Mouse (Mus musculus) retina, postnatal 1 day (tissue): ENCODE data around the gene Stx2.
A peak's percentile ranks its signal among the peaks of the same experiment; 100 is the strongest.

Experiments
- DNase-seq: peaks from one replicate; pipeline ENCODE4 v3.0.0-alpha.2; 2012

Gene Stx2

GRCm38 (mm10) chr5:129008412-129008826, at the start of gene Stx2:
Gene Stx2 (minus strand): TSS chr5:129008574.
- peak; percentile 93 for DNase-seq

GRCm38 (mm10) chr5:129054675-129055284, 46.4 kb upstream of the Stx2 start:
- no peak for DNase-seq

- peak; percentile 46 for DNase-seq
Measured at GRCm38 (mm10) chr5:129052636-129053355, 44.4 kb upstream of the Stx2 start.

GRCm38 (mm10) chr5:129051910-129052309, 43.5 kb upstream of the Stx2 start:
- DNase-seq: no peak

- DNase-seq: peak; percentile 50
Measured at GRCm38 (mm10) chr5:129049372-129049771, 41.0 kb upstream of the Stx2 start.

GRCm38 (mm10) chr5:129045641-129046580, 37.5 kb upstream of the Stx2 start:
- DNase-seq: peak; percentile 65

- DNase-seq: no peak
Measured at GRCm38 (mm10) chr5:129037739-129038138, 29.4 kb upstream of the Stx2 start.

- no peak for DNase-seq
Measured at GRCm38 (mm10) chr5:129036678-129037077, 28.3 kb upstream of the Stx2 start.

- no peak for DNase-seq
Measured at GRCm38 (mm10) chr5:129029131-129029723, 20.9 kb upstream of the Stx2 start.

GRCm38 (mm10) chr5:129026637-129027036, 18.3 kb upstream of the Stx2 start:
- DNase-seq: no peak

- DNase-seq: no peak
Measured at GRCm38 (mm10) chr5:129026171-129026570, 17.8 kb upstream of the Stx2 start.

- DNase-seq: no peak
Measured at GRCm38 (mm10) chr5:129025725-129026124, 17.4 kb upstream of the Stx2 start.

GRCm38 (mm10) chr5:129025048-129025447, 16.7 kb upstream of the Stx2 start:
- no peak for DNase-seq

- no peak for DNase-seq
Measured at GRCm38 (mm10) chr5:129020731-129021130, 12.4 kb upstream of the Stx2 start.

- no peak for DNase-seq
Measured at GRCm38 (mm10) chr5:129020300-129020668, 11.9 kb upstream of the Stx2 start.

- DNase-seq: peak; percentile 98
Measured at GRCm38 (mm10) chr5:129019497-129020299, 11.3 kb upstream of the Stx2 start, which contains the start of gene Ran. Gene Ran (plus strand): TSS chr5:129020069.

- DNase-seq: no peak
Measured at GRCm38 (mm10) chr5:129018782-129019489, 10.6 kb upstream of the Stx2 start.

GRCm38 (mm10) chr5:129016370-129016769, 8.0 kb upstream of the Stx2 start:
- no peak for DNase-seq

- no peak for DNase-seq
Measured at GRCm38 (mm10) chr5:129015540-129015939, 7.2 kb upstream of the Stx2 start.

GRCm38 (mm10) chr5:129015020-129015419, 6.6 kb upstream of the Stx2 start:
- no peak for DNase-seq

- DNase-seq: no peak
Measured at GRCm38 (mm10) chr5:129010937-129011336, 2.6 kb upstream of the Stx2 start.
